Mouse (Mus musculus) adrenal gland, adult 18-20 months (tissue): ENCODE measurements at regions not wholly inside any gene's neighbourhood (a gene's known extent, or its start where the extent isn't known, plus 50 kb on each side); places are given as distances from the start of the nearest gene placed in this dataset.

Experiments
- DNase-seq, 2 experiments: peaks; one replicate each; pipeline ENCODE4 v3.0.0; 2021 to 2022; ENCODE audit warnings: low spot score in 2 of 2
- microRNA-seq, 2 experiments: library from miRNA; unstranded; fragments of <30 nt; microRNA quantifications; one replicate each; pipeline ENCODE4 v1.2.0; 2021; ENCODE audit warnings: borderline number of aligned reads in 2 of 2

DNA sequence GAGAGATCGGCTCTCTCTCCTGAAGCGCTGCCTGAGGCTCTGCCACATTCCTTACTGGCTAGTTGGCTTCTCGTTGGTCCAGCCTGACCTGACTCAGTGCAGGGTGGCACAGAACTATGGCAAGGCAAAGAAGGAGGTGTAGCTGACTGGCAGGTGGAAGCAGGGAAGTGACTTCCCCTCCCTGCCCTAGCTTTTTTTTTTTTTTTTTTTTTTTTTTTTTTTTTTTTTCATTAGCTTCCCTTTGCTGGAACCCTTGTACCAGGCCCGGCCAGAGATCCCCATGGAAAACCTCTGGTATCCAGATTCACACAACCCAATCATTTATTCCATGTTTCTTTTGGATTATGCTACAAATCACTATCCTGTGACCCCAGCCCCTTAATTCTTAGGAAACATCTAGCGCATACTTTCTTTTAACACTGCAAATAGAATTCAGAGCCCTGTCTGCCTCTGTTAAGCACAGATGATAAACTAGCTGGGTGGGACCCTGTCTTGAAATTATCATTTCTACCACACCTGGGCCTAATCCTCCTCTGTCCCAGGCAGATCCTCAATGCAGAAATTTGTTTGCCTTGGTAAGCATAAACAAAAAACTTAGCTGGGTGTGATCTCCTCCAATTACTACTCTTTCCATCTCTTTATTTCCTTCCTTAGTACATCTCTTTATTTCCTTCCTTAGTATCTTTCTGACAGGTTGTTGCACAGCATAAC lies 742.9 kb downstream of the Hace1 start:
- no peak for DNase-seq

DNA sequence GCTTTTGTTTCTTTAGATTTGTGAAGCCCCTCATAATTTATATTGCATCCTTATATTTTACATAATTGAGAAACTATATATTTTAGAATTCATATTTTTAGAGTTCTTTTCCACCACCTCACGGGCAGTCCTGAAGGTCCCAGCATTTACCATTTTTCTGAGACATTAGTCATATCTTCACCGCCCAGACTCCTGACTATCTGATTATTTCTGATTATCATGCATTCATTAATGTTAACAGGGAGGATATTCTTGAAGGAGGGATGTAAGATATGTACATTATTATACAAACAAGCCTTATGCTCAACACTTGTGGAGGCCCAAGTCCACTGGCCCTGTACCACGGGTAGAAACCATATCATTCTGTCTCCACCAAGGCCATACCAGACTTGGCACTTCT lies 743.4 kb downstream of the Hace1 start:
- no peak for DNase-seq

DNA sequence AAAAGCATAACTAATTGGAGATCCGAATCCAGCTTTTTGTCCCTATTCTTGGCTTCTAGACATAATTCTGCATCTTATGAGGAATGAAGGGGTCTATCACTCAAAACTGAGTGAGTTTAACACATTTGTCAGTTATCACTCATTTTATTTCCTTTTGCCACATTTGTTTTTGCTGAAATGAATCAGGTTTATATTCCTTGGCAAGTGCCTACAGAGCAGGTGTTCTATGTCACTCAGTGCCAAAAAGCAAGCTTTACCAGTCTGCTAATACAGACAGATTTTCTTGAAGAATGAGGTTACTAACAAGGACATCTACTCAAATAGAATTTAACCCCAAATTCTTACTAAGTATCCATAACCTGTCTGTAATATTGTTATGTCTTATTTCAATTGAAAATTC lies 751.4 kb downstream of the Hace1 start:
- no peak for DNase-seq

DNA sequence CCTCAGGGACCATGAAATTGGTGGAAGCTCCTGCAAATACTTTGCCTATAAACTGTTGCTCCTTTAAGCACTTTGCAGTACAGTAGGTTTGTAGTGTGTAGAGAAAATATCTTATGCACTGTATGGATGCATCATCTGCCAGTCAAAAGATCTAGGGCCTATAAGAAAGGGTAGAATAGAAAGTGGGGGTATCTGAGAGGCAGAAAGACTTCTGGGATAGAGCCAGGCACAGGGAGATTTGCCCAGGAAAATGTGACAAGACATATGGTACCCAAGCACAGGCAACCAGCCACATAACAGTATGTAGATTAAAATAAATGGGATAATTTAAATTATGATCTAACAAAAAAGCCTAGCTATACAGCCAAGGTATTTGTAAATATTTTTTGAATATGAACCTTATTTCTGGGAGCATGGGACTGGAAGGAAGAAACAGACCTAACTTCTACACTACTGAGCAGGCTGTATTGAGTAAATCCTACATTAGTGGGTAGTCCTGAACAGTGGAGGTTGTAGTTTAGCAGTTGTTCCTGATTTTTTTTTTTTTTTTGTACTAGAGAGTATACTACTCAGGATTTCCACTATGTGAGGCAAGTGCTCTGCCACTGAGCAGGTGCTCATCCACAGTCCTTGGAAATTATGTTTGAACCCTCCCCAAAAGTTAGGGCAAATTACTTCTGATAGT lies 754.1 kb downstream of the Hace1 start:
- no peak for DNase-seq

GRCm38 (mm10) chr10:46333231-46333630 lies 755.6 kb downstream of the Hace1 start:
- DNase-seq, result no peak

DNA sequence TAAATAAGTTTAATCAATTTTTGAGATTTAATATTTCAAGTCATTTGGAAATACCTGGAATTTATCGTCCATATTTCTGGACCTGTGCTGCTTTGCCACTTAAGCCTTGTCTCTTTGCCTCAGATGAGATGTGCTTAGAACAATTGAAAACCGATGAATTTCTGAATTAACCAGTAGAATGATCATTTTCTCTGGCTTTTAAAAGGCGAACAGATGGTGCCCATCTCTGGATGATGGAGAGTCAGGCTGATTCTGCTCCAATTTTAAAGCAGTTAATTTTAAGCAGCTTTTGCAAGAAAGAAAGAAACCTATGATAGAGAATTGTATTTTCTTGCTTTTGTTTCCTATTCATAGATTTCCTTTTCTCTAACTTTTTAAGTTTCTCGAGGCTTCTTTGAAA lies 767.7 kb downstream of the Hace1 start:
- no peak for DNase-seq

DNA sequence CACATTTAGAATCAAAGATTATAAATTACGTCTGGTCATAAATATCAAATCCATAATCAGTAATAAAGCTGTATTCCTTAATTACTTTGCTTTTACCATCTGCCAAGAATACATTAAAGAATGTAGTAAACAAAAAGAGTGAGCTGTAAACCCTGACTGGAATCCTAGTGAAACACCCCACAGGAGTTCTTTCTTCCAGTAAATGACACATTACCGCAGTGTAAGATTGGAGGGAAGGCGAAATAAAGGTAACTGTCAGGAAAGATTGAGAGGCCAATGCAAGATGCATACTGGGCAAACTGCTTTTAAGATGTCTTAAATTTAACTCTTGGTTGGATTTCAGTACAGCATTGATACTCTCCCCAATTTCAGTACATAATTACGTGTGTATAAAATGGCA lies 772.0 kb downstream of the Hace1 start:
- no peak for DNase-seq

GRCm38 (mm10) chr10:46350196-46350595 lies 772.6 kb downstream of the Hace1 start:
- no peak for DNase-seq

- no peak for DNase-seq
These were observed 779.1 kb downstream of the Hace1 start for GRCm38 (mm10) chr10:46356775-46357174.

GRCm38 (mm10) chr10:46373715-46374475 lies 796.3 kb downstream of the Hace1 start:
- DNase-seq, result no peak

GRCm38 (mm10) chr10:46374646-46375045 lies 797.0 kb downstream of the Hace1 start:
- DNase-seq, result no peak

- no peak for DNase-seq
These were observed 819.5 kb downstream of the Hace1 start for GRCm38 (mm10) chr10:46397089-46397488.

DNA sequence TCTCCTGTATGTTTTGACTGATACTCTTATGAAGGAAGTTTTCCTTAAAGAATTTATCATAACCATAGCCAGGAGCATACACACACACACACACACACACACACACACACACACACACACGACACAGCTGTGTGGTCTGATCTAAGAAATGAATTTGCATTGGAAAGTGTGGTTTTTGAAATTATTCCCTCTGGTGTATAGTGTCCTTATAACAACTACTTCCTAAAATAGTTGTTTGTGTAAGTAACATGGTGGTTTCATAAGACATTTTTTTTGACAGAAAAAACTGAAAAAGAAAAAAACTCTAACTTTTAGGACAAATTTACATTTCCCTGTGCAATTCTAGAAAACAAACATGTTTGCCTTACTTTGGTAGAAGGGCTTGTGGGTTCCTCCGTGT lies 826.3 kb downstream of the Hace1 start:
- no peak for DNase-seq

Small RNA genes in the stretch of these regions (microRNA-seq; reads per million reads assigned to microRNA genes)
- gene Gm27410, result 0 reads per million in 2 experiments
